Mouse (Mus musculus) retina, adult 2 months (tissue): Measurements from ENCODE around the gene Trim71.

ENCODE experiments used
- DNase-seq: peaks from one replicate; pipeline ENCODE4 v3.0.0-alpha.2; 2012; ENCODE audit warnings: low read depth, low spot score

Trim71 gene

GRCm38 (mm10) chr9:114557086-114557485 is 7.1 kb downstream of the Trim71 start:
- no peak for DNase-seq

- DNase-seq: no peak
Observed at GRCm38 (mm10) chr9:114556276-114556855, 7.8 kb downstream of the Trim71 start.

GRCm38 (mm10) chr9:114554355-114554979 is 9.7 kb downstream of the Trim71 start:
- DNase-seq: no peak

GRCm38 (mm10) chr9:114553828-114554227 is 10.3 kb downstream of the Trim71 start:
- DNase-seq: no peak

GRCm38 (mm10) chr9:114550033-114550432 is 14.1 kb downstream of the Trim71 start:
- DNase-seq: no peak

- no peak for DNase-seq
Observed at GRCm38 (mm10) chr9:114549117-114549516, 15.1 kb downstream of the Trim71 start.

GRCm38 (mm10) chr9:114548496-114548895 is 15.7 kb downstream of the Trim71 start:
- DNase-seq: no peak

GRCm38 (mm10) chr9:114547643-114548077 is 16.5 kb downstream of the Trim71 start:
- DNase-seq: no peak

- DNase-seq: no peak
Observed at GRCm38 (mm10) chr9:114546765-114547164, 17.4 kb downstream of the Trim71 start.

GRCm38 (mm10) chr9:114544754-114545393 is 19.3 kb downstream of the Trim71 start:
- no peak for DNase-seq

GRCm38 (mm10) chr9:114543882-114544753 is 20.1 kb downstream of the Trim71 start:
- DNase-seq: no peak

GRCm38 (mm10) chr9:114541279-114541741 is 22.9 kb downstream of the Trim71 start:
- DNase-seq: no peak

GRCm38 (mm10) chr9:114538996-114539563 is 25.1 kb downstream of the Trim71 start:
- no peak for DNase-seq

- DNase-seq: no peak
Observed at GRCm38 (mm10) chr9:114536628-114537027, 27.5 kb downstream of the Trim71 start.

- no peak for DNase-seq
Observed at GRCm38 (mm10) chr9:114534747-114535517, 29.2 kb downstream of the Trim71 start.

GRCm38 (mm10) chr9:114533848-114534247 is 30.3 kb downstream of the Trim71 start:
- no peak for DNase-seq

GRCm38 (mm10) chr9:114531276-114531675 is 32.9 kb downstream of the Trim71 start:
- no peak for DNase-seq

GRCm38 (mm10) chr9:114528680-114529048 is 35.5 kb downstream of the Trim71 start:
- DNase-seq: no peak

GRCm38 (mm10) chr9:114527992-114528679 is 36.0 kb downstream of the Trim71 start:
- no peak for DNase-seq

- no peak for DNase-seq
Observed at GRCm38 (mm10) chr9:114527085-114527484, 37.1 kb downstream of the Trim71 start.
